Mouse (Mus musculus) ES-E14 (cell line): ENCODE measurements around the gene Gbp8. TPM values are rescaled to one million over a fixed set of nuclear protein-coding genes. Genes with fewer than 3 reads are reported as not detected.
"Not testable (repeated sequence)": the region's sequence is repeated elsewhere in the genome, so short reads cannot be mapped to it uniquely, and the experiment has no call there.

Source experiments
- DNase-seq: peaks from one replicate; pipeline ENCODE4 v3.0.0-alpha.2; 2013; ENCODE audit warnings: low read depth, low spot score
- H3K27ac ChIP-seq: 2 replicates; pipeline ENCODE4 v1.5.1; 2012; ENCODE audit warnings: low read depth, mild to moderate bottlenecking, low read length, moderate library complexity, mixed read lengths; ENCODE audit not compliant: poor library complexity, insufficient read depth, severe bottlenecking
- H3K36me3 ChIP-seq: 2 replicates; pipeline ENCODE4 v1.6.1; 2012; ENCODE audit warnings: mild to moderate bottlenecking, low read length, moderate library complexity, mixed read lengths; ENCODE audit not compliant: control insufficient read depth, poor library complexity, insufficient read depth, severe bottlenecking
- H3K4me1 ChIP-seq, 2 experiments: fragments of 150-350 bp in 1 of 2; sonication (generic) in 1 of 2; 2 replicates each; pipeline ENCODE4 v1.6.1; 2012; ENCODE audit warnings: low read length in 2 of 2, mild to moderate bottlenecking in 1 of 2, mixed read lengths in 1 of 2; ENCODE audit not compliant: control insufficient read depth in 2 of 2, insufficient read depth in 2 of 2, poor library complexity in 1 of 2
- H3K4me3 ChIP-seq, 2 experiments: fragments of 150-350 bp in 1 of 2; sonication (generic) in 1 of 2; 2 replicates each; pipeline ENCODE4 v1.5.1; 2012; ENCODE audit warnings: low read length in 2 of 2, low read depth in 1 of 2, mild to moderate bottlenecking in 1 of 2, mixed read lengths in 1 of 2; ENCODE audit not compliant: insufficient read depth in 1 of 2, poor library complexity in 1 of 2, severe bottlenecking in 1 of 2
- H3K9ac ChIP-seq: 2 replicates; pipeline ENCODE4 v1.6.1; 2012; ENCODE audit warnings: low read depth, mild to moderate bottlenecking, low read length, mixed read lengths; ENCODE audit not compliant: poor library complexity, insufficient read depth, severe bottlenecking
- H3K9me3 ChIP-seq: fragments of 150-350 bp; sonication (generic); 2 replicates; pipeline ENCODE4 v1.6.1; 2012; ENCODE audit warnings: low read depth, mild to moderate bottlenecking, low read length; ENCODE audit not compliant: control insufficient read depth, insufficient read depth
- CHD2 ChIP-seq: IDR thresholded peaks from 2 replicates; pipeline ENCODE4 v1.6.1; 2014; ENCODE audit warnings: mild to moderate bottlenecking, low read depth, low read length, inconsistent platforms
- HCFC1 ChIP-seq: IDR thresholded peaks from 2 replicates; pipeline ENCODE4 v1.6.1; 2012; ENCODE audit warnings: low read length, inconsistent platforms, borderline replicate concordance; ENCODE audit not compliant: insufficient read depth
- MAFK ChIP-seq: IDR thresholded peaks from 2 replicates; pipeline ENCODE4 v1.6.1; 2014; ENCODE audit warnings: mild to moderate bottlenecking, low read depth, low read length, inconsistent platforms; ENCODE audit not compliant: insufficient read depth
- ZC3H11A ChIP-seq: IDR thresholded peaks from 2 replicates; pipeline ENCODE4 v1.6.1; 2012; ENCODE audit warnings: low read depth, mild to moderate bottlenecking, inconsistent platforms, low read length, borderline replicate concordance
- ZNF384 ChIP-seq: IDR thresholded peaks from 2 replicates; pipeline ENCODE4 v1.6.1; 2012; ENCODE audit warnings: low read depth, low read length, inconsistent platforms
- in situ Hi-C, 2 experiments: fragments of 600-800 bp; cut with MboI; formaldehyde crosslinking; loops; one replicate each; pipeline ENCODE4 v1.15.1; 2025; ENCODE audit warnings: low sequenced_read_pairs in 2 of 2, inconsistent platforms in 1 of 2; ENCODE audit not compliant: unreplicated experiment in 2 of 2
- total RNA-seq: library from RNA; depleted of rRNA; stranded (reverse); fragments of 300-350 nt; gene quantifications from 2 replicates; pipeline ENCODE4 v1.2.3, GENCODE M21; 2012

The Gbp8 gene
- total RNA-seq, 1 experiment, result 0.22 TPM

DNA sequence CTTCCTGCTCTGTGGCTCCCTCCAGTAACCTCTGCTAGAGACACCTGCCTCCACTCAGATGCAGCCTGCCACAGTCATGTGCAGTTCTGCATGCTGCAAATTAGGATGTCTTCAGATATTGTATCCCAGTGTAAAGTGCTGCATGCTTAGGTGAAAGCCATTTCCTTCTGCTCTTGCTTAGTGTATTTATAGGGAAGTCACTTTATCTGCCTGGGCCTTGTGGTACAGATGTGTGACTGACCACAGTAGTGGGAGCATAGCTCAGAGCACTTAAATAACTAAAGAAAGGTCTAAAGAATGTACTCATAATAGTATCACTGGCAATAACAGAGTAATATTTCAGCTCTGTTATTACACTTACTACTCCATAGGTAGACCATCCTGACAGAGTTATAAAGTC is 57.4 kb downstream of the Gbp8 start:
- Histone ChIP-seq H3K4me1 (no peaks in the 10 kb centered on the region), H3K9me3 (no peaks in the 10 kb centered on the region), H3K27ac (no peak overlapping the region), H3K4me3 (no peak overlapping the region), H3K9ac (no peak overlapping the region), H3K36me3 (no peaks in the 10 kb centered on the region)
- DNase-seq, result no peak
- in situ Hi-C loops, result no loop called here
- TF ChIP-seq ZC3H11A (no peak), ZNF384 (no peak), CHD2 (no peak), HCFC1 (no peak), MAFK (no peak)

DNA sequence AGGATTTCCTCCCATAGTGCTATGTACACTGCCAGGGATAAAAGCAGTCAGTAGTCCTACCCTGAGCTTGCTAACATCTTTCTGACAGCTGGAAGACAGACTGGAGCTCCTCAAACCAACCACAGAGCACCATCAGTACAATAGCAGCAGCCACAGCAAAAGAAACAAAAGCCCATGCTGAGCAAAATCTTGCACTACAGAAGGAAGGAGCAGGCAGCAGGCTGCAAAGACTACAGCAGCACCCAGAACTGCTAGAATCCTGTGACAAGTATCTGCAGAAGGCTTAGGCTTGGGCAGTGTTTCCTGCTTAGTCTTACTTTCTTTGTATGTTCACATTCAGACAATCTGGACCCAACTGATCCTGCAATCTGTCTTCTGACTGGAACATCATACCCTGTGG is 71.0 kb downstream of the Gbp8 start:
- H3K9ac ChIP-seq, H3K4me3 ChIP-seq, H3K36me3 ChIP-seq, H3K4me1 ChIP-seq, in situ Hi-C loops, H3K27ac ChIP-seq, DNase-seq, H3K9me3 ChIP-seq: not testable (repeated sequence)

DNA sequence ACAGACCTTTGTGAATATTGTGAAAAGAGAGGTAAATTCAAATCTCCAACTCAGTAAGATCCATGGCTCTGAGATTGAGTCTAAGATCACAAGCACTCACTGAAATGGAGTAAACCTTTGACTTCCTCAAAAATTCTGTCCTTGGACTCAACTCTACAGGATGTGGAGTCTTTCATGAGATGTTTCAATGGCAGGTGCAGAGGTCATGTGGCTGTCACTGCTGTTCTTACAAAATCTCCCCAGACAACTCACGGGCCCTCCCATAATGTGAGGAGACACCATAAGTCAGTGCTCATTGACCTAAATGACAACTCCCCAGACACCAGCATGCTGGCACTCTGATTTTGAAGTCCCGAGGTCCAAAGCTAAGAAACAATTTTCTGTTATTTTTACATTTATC is 74.9 kb downstream of the Gbp8 start:
- not testable (repeated sequence) for H3K9me3 ChIP-seq

DNA sequence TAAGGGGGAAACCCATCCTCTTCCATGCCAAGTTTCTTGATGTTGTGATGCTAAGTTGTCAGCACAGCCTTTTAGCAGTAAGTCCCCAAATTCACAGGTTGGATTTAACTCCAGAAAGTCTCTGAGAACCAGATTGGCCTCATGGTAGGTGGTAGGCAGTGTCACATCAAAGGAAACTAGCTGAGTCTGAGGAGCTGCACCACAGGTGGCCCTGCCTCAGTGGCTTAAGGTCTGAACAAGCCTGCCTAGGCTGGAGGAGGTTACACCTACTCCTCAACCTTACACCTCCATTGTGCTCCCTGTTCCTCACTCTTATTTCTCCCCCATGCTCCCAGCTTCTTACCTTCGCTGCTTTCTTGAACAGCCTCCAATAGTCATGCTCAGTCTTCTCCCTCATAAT is 76.0 kb downstream of the Gbp8 start:
- Histone ChIP-seq H3K27ac (no peak overlapping the region), H3K4me1 (no peaks in the 10 kb centered on the region), H3K36me3 (no peaks in the 10 kb centered on the region), H3K4me3 (no peak overlapping the region), H3K9ac (no peak overlapping the region), H3K9me3 (no peaks in the 10 kb centered on the region)
- DNase-seq, result no peak
- TF ChIP-seq ZNF384 (no peak), CHD2 (no peak)
- in situ Hi-C loops, result no loop called here

More for the DNA sequence above, 74.9 kb downstream of the Gbp8 start:
- in situ Hi-C loops, DNase-seq, H3K4me3 ChIP-seq, H3K27ac ChIP-seq, H3K36me3 ChIP-seq, H3K4me1 ChIP-seq, H3K9ac ChIP-seq: not testable (repeated sequence)

DNA sequence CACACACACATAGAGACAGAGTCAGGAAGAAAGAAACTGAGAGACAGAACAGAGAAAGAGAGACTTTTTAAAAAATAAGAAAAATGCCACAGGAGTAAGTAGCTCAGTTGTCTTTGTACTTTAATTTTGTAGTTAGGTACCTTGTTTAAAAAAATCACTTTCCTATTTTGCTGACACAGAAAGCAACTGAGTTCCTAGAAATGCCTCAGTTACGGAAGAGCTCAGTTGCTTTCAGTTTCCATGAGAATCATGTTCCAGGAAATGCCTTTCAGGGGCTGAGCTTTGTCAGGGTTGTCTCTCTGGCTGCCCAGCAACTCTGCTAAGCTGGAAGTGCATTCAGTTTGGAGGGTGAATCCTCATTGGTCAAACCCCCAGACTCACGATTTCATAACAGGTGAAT is 76.9 kb downstream of the Gbp8 start:
- in situ Hi-C loops, DNase-seq, H3K4me3 ChIP-seq: not testable (repeated sequence)

DNA sequence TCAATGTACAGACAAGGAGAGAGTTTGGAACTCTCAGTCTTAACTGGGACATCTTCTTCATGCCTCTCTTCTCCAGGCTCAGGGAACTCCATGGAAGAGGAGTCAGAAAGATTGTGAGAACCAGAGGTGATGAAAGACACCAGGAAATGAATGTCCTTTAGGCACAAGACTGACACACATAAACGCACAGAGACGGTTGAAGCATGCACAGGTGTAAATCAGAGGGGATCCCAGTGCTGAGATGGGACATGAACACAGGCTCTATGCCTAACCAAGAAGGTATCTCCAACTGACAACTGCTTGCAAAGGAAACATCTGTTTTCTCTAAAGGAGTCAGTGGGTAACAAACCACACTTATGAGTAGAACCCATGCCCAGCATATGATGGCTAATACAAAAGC is 79.1 kb downstream of the Gbp8 start:
- in situ Hi-C loops, result no loop called here

More for the DNA sequence above, 76.9 kb downstream of the Gbp8 start:
- not testable (repeated sequence) for H3K27ac ChIP-seq, H3K9me3 ChIP-seq, H3K4me1 ChIP-seq, H3K9ac ChIP-seq, H3K36me3 ChIP-seq

More for the DNA sequence above, 79.1 kb downstream of the Gbp8 start:
- H3K36me3 ChIP-seq, result no peaks in the 10 kb centered on the region
- DNase-seq, result no peak
- no peaks in the 10 kb centered on the region for H3K4me1 ChIP-seq
- no peak overlapping the region for H3K9ac ChIP-seq
- no peak overlapping the region for H3K27ac ChIP-seq
- no peak overlapping the region for H3K4me3 ChIP-seq
- no peaks in the 10 kb centered on the region for H3K9me3 ChIP-seq
- TF ChIP-seq ZC3H11A (no peak), ZNF384 (no peak), MAFK (no peak), CHD2 (no peak), HCFC1 (no peak)
